Mouse (Mus musculus): ENCODE results near the gene Mef2b.

DNA sequence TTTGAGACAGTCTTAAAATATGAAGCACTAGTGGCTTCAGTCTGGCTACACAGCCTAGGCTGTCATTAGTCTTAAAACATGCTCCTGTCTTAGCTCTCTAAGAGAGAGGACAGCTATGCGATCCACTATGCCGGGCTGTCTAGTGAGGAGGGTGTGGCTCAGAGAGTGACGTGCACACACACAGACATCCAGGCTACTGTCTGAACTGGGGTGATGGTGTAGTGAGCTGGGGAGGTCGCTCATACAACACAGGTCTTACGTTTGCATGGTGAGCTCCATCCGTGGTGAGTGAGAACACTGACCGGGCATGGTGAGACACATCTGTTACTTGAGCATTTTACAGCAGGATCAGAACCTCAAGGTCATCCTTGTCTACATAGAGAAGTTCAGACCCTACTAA is 31.7 kb downstream of the Mef2b start:
- TF ChIP-seq CTCF (IDR thresholded peaks at IDR 0.05), result no peak
- no peak for TF ChIP-seq EP300 (IDR thresholded peaks at IDR 0.05)

All from lung, postnatal 0 days (tissue).